Mouse (Mus musculus) heart, adult 8-10 months (tissue): Measurements from ENCODE around the gene Slc35e3. TPM values are rescaled to one million over a fixed set of nuclear protein-coding genes. Genes with fewer than 3 reads are reported as not detected.
"Not testable (repeated sequence)": the region's sequence is repeated elsewhere in the genome, so short reads cannot be mapped to it uniquely, and the experiment has no call there.

Experiments
- DNase-seq: peaks from one replicate; pipeline ENCODE4 v3.0.0; 2022; ENCODE audit warnings: low spot score
- total RNA-seq, 4 experiments: library from RNA; stranded (reverse); gene quantifications; 2 replicates each; pipeline ENCODE4 v1.2.4; 2022

Gene Slc35e3
- total RNA-seq, 4 experiments from 2014 or later, result 7.7 to 9.3 (median 7.8) TPM

- no peak for DNase-seq
Observed at GRCm38 (mm10) chr10:117749787-117750343, 3.7 kb upstream of the Slc35e3 start.

GRCm38 (mm10) chr10:117749050-117749686 lies 3.0 kb upstream of the Slc35e3 start:
- no peak for DNase-seq

- no peak for DNase-seq
Observed at GRCm38 (mm10) chr10:117748276-117749049, 2.3 kb upstream of the Slc35e3 start.

- no peak for DNase-seq
Observed at GRCm38 (mm10) chr10:117747711-117748110, 1.5 kb upstream of the Slc35e3 start.

- DNase-seq, result not testable (repeated sequence)
Observed at GRCm38 (mm10) chr10:117745570-117746296, 432 bp downstream of the Slc35e3 start.

- no peak for DNase-seq
Observed at GRCm38 (mm10) chr10:117743917-117744316, 2.2 kb downstream of the Slc35e3 start.

- DNase-seq, result no peak
Observed at GRCm38 (mm10) chr10:117743182-117743581, 3.0 kb downstream of the Slc35e3 start.

GRCm38 (mm10) chr10:117742618-117743017 lies 3.5 kb downstream of the Slc35e3 start:
- no peak for DNase-seq

GRCm38 (mm10) chr10:117741698-117742475 lies 4.3 kb downstream of the Slc35e3 start:
- no peak for DNase-seq

- DNase-seq, result no peak
Observed at GRCm38 (mm10) chr10:117740921-117741320, 5.2 kb downstream of the Slc35e3 start.

- no peak for DNase-seq
Observed at GRCm38 (mm10) chr10:117740171-117740570, 6.0 kb downstream of the Slc35e3 start.

- no peak for DNase-seq
Observed at GRCm38 (mm10) chr10:117739648-117739948, 6.6 kb downstream of the Slc35e3 start.

- no peak for DNase-seq
Observed at GRCm38 (mm10) chr10:117738928-117739647, 7.1 kb downstream of the Slc35e3 start.

- no peak for DNase-seq
Observed at GRCm38 (mm10) chr10:117738140-117738921, 7.8 kb downstream of the Slc35e3 start.

GRCm38 (mm10) chr10:117737498-117737897 lies 8.7 kb downstream of the Slc35e3 start:
- not testable (repeated sequence) for DNase-seq

GRCm38 (mm10) chr10:117737075-117737474 lies 9.1 kb downstream of the Slc35e3 start:
- DNase-seq, result no peak

GRCm38 (mm10) chr10:117736573-117736972 lies 9.6 kb downstream of the Slc35e3 start:
- no peak for DNase-seq

GRCm38 (mm10) chr10:117735396-117735795 lies 10.8 kb downstream of the Slc35e3 start:
- not testable (repeated sequence) for DNase-seq

- not testable (repeated sequence) for DNase-seq
Observed at GRCm38 (mm10) chr10:117734104-117734852, 11.9 kb downstream of the Slc35e3 start.
